Mouse (Mus musculus): ENCODE results near the gene Hmcn1. TPM values are rescaled to one million over a fixed set of nuclear protein-coding genes. Genes with fewer than 3 reads are reported as not detected.

Hmcn1 gene
- polyA plus RNA-seq, 1 experiment, result 0.13 TPM

DNA sequence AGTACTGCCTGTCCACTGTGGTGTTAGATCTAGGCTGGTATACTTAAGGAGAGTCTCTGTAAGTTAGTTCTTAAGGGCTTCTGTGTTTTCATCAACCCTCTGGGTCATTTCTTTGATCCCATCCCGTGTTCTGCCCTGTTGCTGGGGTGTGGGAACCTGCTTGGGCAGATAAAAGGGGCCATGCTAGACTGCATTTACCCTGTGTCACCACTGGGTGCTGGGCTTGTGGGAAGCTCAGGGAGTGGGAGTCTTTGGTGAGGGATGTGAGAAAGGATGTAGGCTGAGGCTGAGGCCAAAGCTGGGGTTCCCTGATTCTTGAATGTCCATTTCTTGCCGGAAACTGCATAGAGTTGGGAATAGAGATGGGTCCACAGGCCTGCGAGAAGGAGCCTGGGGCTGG is 436.6 kb downstream of the Hmcn1 start:
- no peaks in the 10 kb centered on the region for H3K36me3 ChIP-seq (ENCODE audit: control insufficient read depth, insufficient read depth)
- no peaks in the 10 kb centered on the region for H3K79me2 ChIP-seq (ENCODE audit: control insufficient read depth, insufficient read depth)
- H3K79me3 ChIP-seq (ENCODE audit: low read depth), result no peaks in the 10 kb centered on the region
- no peak overlapping the region for H3K4me3 ChIP-seq (ENCODE audit: insufficient read depth, poor library complexity, severe bottlenecking)
- H3K27me3 ChIP-seq (ENCODE audit: control insufficient read depth, insufficient read depth, insufficient read length), result no peaks in the 10 kb centered on the region
- TF ChIP-seq MYOG (IDR thresholded peaks at IDR 0.05; ENCODE audit: control insufficient read depth, extremely low read depth, insufficient read length), result no peak
- no peak for TF ChIP-seq CTCF (IDR thresholded peaks at IDR 0.05; ENCODE audit: control insufficient read depth, insufficient read depth, insufficient read length)
- no peak for TF ChIP-seq MAX (IDR thresholded peaks at IDR 0.05)
- no peak for TF ChIP-seq FOSL1 (IDR thresholded peaks at IDR 0.05; ENCODE audit: insufficient read depth, low read length, poor library complexity, severe bottlenecking)
- no peak for TF ChIP-seq MYOD1 (IDR thresholded peaks at IDR 0.05; ENCODE audit: control insufficient read depth, insufficient read length, low read depth)
- TF ChIP-seq USF1 (IDR thresholded peaks at IDR 0.05; ENCODE audit: low read depth), result no peak
- TF ChIP-seq CEBPB (IDR thresholded peaks at IDR 0.05; ENCODE audit: low read depth), result no peak
- H3ac ChIP-seq (ENCODE audit: control insufficient read depth, insufficient read length, low read depth), result no peak overlapping the region

GRCm38 (mm10) chr1:150551390-150551789 is 441.8 kb downstream of the Hmcn1 start:
- TF ChIP-seq CTCF (IDR thresholded peaks at IDR 0.05; ENCODE audit: control insufficient read depth, insufficient read depth, insufficient read length), result no peak
- TF ChIP-seq FOSL1 (IDR thresholded peaks at IDR 0.05; ENCODE audit: insufficient read depth, low read length, poor library complexity, severe bottlenecking), result no peak
- TF ChIP-seq MYOD1 (IDR thresholded peaks at IDR 0.05; ENCODE audit: control insufficient read depth, insufficient read length, low read depth), result no peak
- no peak for TF ChIP-seq CEBPB (IDR thresholded peaks at IDR 0.05; ENCODE audit: low read depth)
- no peak for TF ChIP-seq MYOG (IDR thresholded peaks at IDR 0.05; ENCODE audit: control insufficient read depth, extremely low read depth, insufficient read length)
- no peak for TF ChIP-seq MAX (IDR thresholded peaks at IDR 0.05)
- no peak for TF ChIP-seq USF1 (IDR thresholded peaks at IDR 0.05; ENCODE audit: low read depth)
- Histone ChIP-seq H3K36me3 (ENCODE audit: control insufficient read depth, insufficient read depth) (no peaks in the 10 kb centered on the region), H3K79me2 (ENCODE audit: control insufficient read depth, insufficient read depth) (no peaks in the 10 kb centered on the region), H3K79me3 (ENCODE audit: low read depth) (no peaks in the 10 kb centered on the region), H3K4me3 (ENCODE audit: insufficient read depth, poor library complexity, severe bottlenecking) (no peak overlapping the region), H3ac (ENCODE audit: control insufficient read depth, insufficient read length, low read depth) (no peak overlapping the region), H3K27me3 (ENCODE audit: control insufficient read depth, insufficient read depth, insufficient read length) (no peaks in the 10 kb centered on the region)

DNA sequence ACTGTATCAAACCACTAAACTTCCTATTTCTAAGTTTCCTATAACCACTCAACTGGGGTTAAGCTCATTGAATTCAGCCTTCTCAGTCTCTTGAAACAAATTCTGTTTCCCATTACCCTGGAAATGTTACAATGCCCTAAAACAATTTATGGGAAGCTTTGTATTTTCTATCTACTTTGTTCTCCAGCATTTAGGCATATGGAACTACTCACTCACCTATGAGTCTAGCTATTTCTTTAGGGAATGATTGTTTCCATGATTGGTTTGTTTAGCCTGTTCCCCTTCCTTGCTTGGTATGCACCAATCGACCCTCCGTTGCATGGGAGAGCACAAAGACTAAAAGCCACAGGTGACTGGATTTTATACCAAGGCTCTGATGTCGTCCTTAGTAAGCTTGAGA is 446.8 kb downstream of the Hmcn1 start:
- Histone ChIP-seq H3K36me3 (ENCODE audit: control insufficient read depth, insufficient read depth) (no peaks in the 10 kb centered on the region), H3K27me3 (ENCODE audit: control insufficient read depth, insufficient read depth, insufficient read length) (no peaks in the 10 kb centered on the region), H3ac (ENCODE audit: control insufficient read depth, insufficient read length, low read depth) (no peak overlapping the region), H3K79me2 (ENCODE audit: control insufficient read depth, insufficient read depth) (no peaks in the 10 kb centered on the region), H3K79me3 (ENCODE audit: low read depth) (no peaks in the 10 kb centered on the region), H3K4me3 (ENCODE audit: insufficient read depth, poor library complexity, severe bottlenecking) (no peak overlapping the region)
- TF ChIP-seq MAX (IDR thresholded peaks at IDR 0.05), result no peak
- no peak for TF ChIP-seq MYOD1 (IDR thresholded peaks at IDR 0.05; ENCODE audit: control insufficient read depth, insufficient read length, low read depth)
- no peak for TF ChIP-seq USF1 (IDR thresholded peaks at IDR 0.05; ENCODE audit: low read depth)
- no peak for TF ChIP-seq CTCF (IDR thresholded peaks at IDR 0.05; ENCODE audit: control insufficient read depth, insufficient read depth, insufficient read length)
- TF ChIP-seq FOSL1 (IDR thresholded peaks at IDR 0.05; ENCODE audit: insufficient read depth, low read length, poor library complexity, severe bottlenecking), result no peak
- no peak for TF ChIP-seq MYOG (IDR thresholded peaks at IDR 0.05; ENCODE audit: control insufficient read depth, extremely low read depth, insufficient read length)
- no peak for TF ChIP-seq CEBPB (IDR thresholded peaks at IDR 0.05; ENCODE audit: low read depth)

DNA sequence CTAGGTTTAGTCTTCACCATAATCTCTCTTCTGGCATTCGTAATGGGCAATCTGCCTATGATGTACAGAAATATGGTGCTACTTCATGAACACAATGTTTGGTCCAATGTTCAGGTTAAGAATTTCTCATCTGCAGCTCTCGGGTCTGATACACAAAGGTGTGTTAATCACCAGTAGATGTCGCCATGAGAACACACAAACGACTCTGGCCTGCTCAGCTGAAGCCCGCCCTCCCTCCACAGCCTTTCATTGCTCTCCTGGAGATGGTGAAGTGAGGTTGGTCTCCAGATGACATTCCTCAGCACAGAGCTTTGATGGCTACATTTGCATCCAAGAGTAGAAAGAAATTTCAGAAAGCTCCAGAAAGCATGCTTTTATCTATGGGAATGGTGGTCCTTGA is 453.0 kb downstream of the Hmcn1 start:
- H3K36me3 ChIP-seq (ENCODE audit: control insufficient read depth, insufficient read depth), result no peaks in the 10 kb centered on the region
- TF ChIP-seq CTCF (IDR thresholded peaks at IDR 0.05; ENCODE audit: control insufficient read depth, insufficient read depth, insufficient read length) (peak; percentile 76), CEBPB (IDR thresholded peaks at IDR 0.05; ENCODE audit: low read depth) (no peak)
- no peaks in the 10 kb centered on the region for H3K27me3 ChIP-seq (ENCODE audit: control insufficient read depth, insufficient read depth, insufficient read length)
- no peaks in the 10 kb centered on the region for H3K79me3 ChIP-seq (ENCODE audit: low read depth)
- no peak overlapping the region for H3K4me3 ChIP-seq (ENCODE audit: insufficient read depth, poor library complexity, severe bottlenecking)
- no peak overlapping the region for H3ac ChIP-seq (ENCODE audit: control insufficient read depth, insufficient read length, low read depth)
- H3K79me2 ChIP-seq (ENCODE audit: control insufficient read depth, insufficient read depth), result no peaks in the 10 kb centered on the region

DNA sequence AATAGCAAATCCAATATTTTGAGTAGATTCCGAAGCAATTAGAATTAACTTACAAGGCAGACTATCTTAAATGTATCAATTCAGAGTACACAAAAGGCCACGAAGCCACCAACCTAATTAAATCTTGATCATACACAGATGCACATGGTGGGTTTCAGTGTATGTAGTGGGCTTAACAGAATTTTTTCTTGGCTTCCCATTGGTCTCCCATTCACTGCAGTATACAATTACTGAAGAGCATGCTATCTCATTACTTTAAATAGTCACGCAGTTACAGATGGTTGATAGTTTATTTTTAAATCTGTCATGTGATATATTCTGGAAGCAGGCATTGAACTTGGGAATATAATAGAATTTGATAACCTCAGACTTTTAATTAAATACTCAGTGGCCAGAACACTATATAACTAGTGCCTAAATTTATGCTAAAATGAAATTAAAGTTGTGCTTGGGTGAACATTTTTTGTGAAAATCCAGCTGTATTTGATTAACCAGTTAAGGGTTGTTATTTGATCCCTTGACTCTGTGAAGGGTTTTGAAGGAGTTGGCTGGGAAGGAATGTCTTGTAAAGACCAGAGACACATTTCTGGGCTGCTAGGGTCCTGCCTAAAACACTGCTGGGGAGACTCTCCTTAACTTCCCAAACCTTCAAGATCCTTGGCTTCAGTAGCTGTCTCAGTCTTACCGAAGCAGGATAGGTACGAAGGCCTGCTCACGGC is 455.7 kb downstream of the Hmcn1 start:
- Histone ChIP-seq H3K4me3 (ENCODE audit: insufficient read depth, poor library complexity, severe bottlenecking) (no peak overlapping the region), H3K36me3 (ENCODE audit: control insufficient read depth, insufficient read depth) (no peaks in the 10 kb centered on the region), H3K79me3 (ENCODE audit: low read depth) (no peaks in the 10 kb centered on the region), H3ac (ENCODE audit: control insufficient read depth, insufficient read length, low read depth) (no peak overlapping the region), H3K27me3 (ENCODE audit: control insufficient read depth, insufficient read depth, insufficient read length) (no peaks in the 10 kb centered on the region), H3K79me2 (ENCODE audit: control insufficient read depth, insufficient read depth) (no peaks in the 10 kb centered on the region)
- TF ChIP-seq CEBPB (IDR thresholded peaks at IDR 0.05; ENCODE audit: low read depth) (no peak), MYOG (IDR thresholded peaks at IDR 0.05; ENCODE audit: control insufficient read depth, extremely low read depth, insufficient read length) (no peak), USF1 (IDR thresholded peaks at IDR 0.05; ENCODE audit: low read depth) (no peak), FOSL1 (IDR thresholded peaks at IDR 0.05; ENCODE audit: insufficient read depth, low read length, poor library complexity, severe bottlenecking) (no peak), MYOD1 (IDR thresholded peaks at IDR 0.05; ENCODE audit: control insufficient read depth, insufficient read length, low read depth) (no peak), CTCF (IDR thresholded peaks at IDR 0.05; ENCODE audit: control insufficient read depth, insufficient read depth, insufficient read length) (no peak), MAX (IDR thresholded peaks at IDR 0.05) (no peak)
